Mouse (Mus musculus) neural tube, embryonic 15.5 days (tissue): Measurements from ENCODE around the gene Gm20388. TPM values are rescaled to one million over a fixed set of nuclear protein-coding genes. Genes with fewer than 3 reads are reported as not detected.
"Not testable (repeated sequence)": the region's sequence is repeated elsewhere in the genome, so short reads cannot be mapped to it uniquely, and the experiment has no call there.

Experiments
- ATAC-seq: fragments of 200-750 bp; cut with Nextera tagmentation; 2 replicates; pipeline ENCODE4 v1.8.0; 2017; ENCODE audit warnings: mild to moderate bottlenecking, moderate TSS enrichment, moderate library complexity; ENCODE audit not compliant: low FRiP score
- H3K27ac ChIP-seq: fragments of 300-500 bp; sonication (generic); replicated peaks from 2 replicates; pipeline ENCODE4 v1.5.1; 2015; ENCODE audit warnings: mild to moderate bottlenecking, inconsistent platforms
- H3K27me3 ChIP-seq: fragments of 300-500 bp; sonication (generic); replicated peaks from 2 replicates; pipeline ENCODE4 v1.6.1; 2015; ENCODE audit warnings: inconsistent platforms
- H3K36me3 ChIP-seq: fragments of 300-500 bp; sonication (generic); 2 replicates; pipeline ENCODE4 v1.6.1; 2015; ENCODE audit warnings: inconsistent platforms
- H3K4me1 ChIP-seq: fragments of 300-500 bp; sonication (generic); 2 replicates; pipeline ENCODE4 v1.6.1; 2015; ENCODE audit warnings: inconsistent platforms
- H3K4me2 ChIP-seq: fragments of 300-500 bp; sonication (generic); 2 replicates; pipeline ENCODE4 v1.6.1; 2015; ENCODE audit warnings: inconsistent platforms, mild to moderate bottlenecking, moderate library complexity
- H3K4me3 ChIP-seq: fragments of 300-500 bp; sonication (generic); replicated peaks from 2 replicates; pipeline ENCODE4 v1.5.1; 2015; ENCODE audit warnings: mild to moderate bottlenecking, inconsistent platforms
- H3K9ac ChIP-seq: fragments of 300-500 bp; sonication (generic); replicated peaks from 2 replicates; pipeline ENCODE4 v1.6.1; 2015; ENCODE audit warnings: mild to moderate bottlenecking, inconsistent platforms
- H3K9me3 ChIP-seq: fragments of 300-500 bp; sonication (generic); replicated peaks from 2 replicates; pipeline ENCODE4 v1.6.1; 2016; ENCODE audit warnings: inconsistent platforms
- WGBS: fragments of 180-500 bp; shearing (Covaris S2); methylation state at CpG from one replicate; pipeline ENCODE4 v1.1.7; 2015; ENCODE audit warnings: mixed read lengths; 5-methylcytosine and 5-hydroxymethylcytosine counted together
- polyA plus RNA-seq: library from polyadenylated mRNA; unstranded; fragments of >200 nt; fragmentation: Nextera tagmentation; extraction: Ambion mirVana; gene quantifications from 2 replicates; pipeline ENCODE4 v1.2.1, GENCODE M21; 2015

The Gm20388 gene
- polyA plus RNA-seq, 1 experiment from 2014 or later, result not detected

- WGBS, result 3% methylated on average over 59 of the region's 59 CpGs
- Histone ChIP-seq H3K9me3 (no peaks in the 10 kb centered on the region), H3K4me1 (peaks cover 19% of the 10 kb centered on the region), H3K27ac (peak within 1 kb of the TSS; percentile 90), H3K36me3 (peaks cover 24% of the 10 kb centered on the region), H3K9ac (peak within 1 kb of the TSS; percentile 90), H3K27me3 (no peaks in the 10 kb centered on the region), H3K4me3 (peak within 1 kb of the TSS; percentile 82), H3K4me2 (peak within 1 kb of the TSS; percentile 92)
- peak; percentile 90 for ATAC-seq
Observed at GRCm38 (mm10) chr8:123224278-123225266, 3313.9 kb downstream of the Gm20388 start, which contains the start of gene Cdk10. Gene Cdk10, plus strand, starts transcription at chr8:123224842.

DNA sequence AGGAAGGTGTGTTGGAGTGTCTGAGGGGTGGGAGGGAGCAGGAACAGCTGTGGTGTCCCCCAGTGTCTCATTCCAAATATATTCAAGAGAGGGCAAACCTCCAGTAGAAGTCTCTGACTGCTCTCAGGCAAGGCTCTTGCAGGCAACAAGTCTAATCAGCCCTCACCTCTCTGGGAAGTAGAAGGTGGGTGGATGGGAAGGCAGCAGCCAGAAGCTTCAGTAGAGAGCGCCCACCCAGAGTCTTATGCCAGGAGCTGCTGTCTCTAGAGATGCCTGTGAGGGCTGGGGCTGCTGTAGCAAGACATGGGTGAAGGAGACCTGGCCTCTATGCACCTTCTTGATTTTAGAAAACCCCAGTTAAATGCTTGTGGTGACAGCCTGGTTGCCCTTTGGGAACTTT is 3317.8 kb downstream of the Gm20388 start:
- 88% methylated on average over 1 of the region's 1 CpGs for WGBS
- Histone ChIP-seq H3K9me3 (no peaks in the 10 kb centered on the region), H3K4me2 (no peak overlapping the region), H3K4me3 (no peak overlapping the region), H3K4me1 (peaks cover 22% of the 10 kb centered on the region), H3K27me3 (0 out of 2 replicates have a peak, but pooled peaks cover 4% of the 10 kb centered on the region), H3K36me3 (peaks cover 29% of the 10 kb centered on the region), H3K27ac (no peak overlapping the region), H3K9ac (no peak overlapping the region)
- no peak for ATAC-seq

DNA sequence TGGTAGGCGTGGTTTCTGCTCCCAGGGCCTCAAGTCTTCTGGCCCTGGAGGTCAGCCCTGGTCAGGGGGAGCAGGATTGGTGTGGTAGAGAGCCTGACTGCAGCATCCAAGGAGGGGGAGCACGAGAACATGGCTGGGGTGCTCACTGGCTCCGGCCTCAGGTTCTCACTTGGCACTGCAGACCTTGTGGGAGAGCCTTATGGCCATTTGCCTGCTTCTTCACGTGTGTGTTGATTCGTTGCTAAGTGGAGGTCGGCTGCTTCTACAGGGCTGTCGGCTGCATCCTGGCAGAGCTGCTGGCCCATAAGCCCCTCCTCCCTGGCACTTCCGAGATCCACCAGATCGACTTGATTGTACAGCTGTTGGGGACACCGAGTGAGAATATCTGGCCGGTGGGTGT is 3319.7 kb downstream of the Gm20388 start:
- not testable (repeated sequence) for H3K4me2 ChIP-seq, H3K27ac ChIP-seq, H3K9ac ChIP-seq, H3K9me3 ChIP-seq, ATAC-seq, H3K4me3 ChIP-seq
- H3K4me1 ChIP-seq, result peaks cover 25% of the 10 kb centered on the region
- peaks cover 17% of the 10 kb centered on the region; the same call in 1 of the 2 replicates for H3K27me3 ChIP-seq
- H3K36me3 ChIP-seq, result peaks cover 29% of the 10 kb centered on the region
- WGBS, result 92% methylated on average over 10 of the region's 11 CpGs

- H3K4me2 ChIP-seq, result no peak overlapping the region
- no peak overlapping the region for H3K4me3 ChIP-seq
- H3K36me3 ChIP-seq, result peaks cover 26% of the 10 kb centered on the region
- peaks cover 22% of the 10 kb centered on the region; the same call in 1 of the 2 replicates for H3K27me3 ChIP-seq
- peaks cover 30% of the 10 kb centered on the region for H3K4me1 ChIP-seq
- no peak for ATAC-seq
- whole genome bisulfite sequencing, result 61% methylated on average over 5 of the region's 5 CpGs
- H3K9me3 ChIP-seq, result no peaks in the 10 kb centered on the region
- H3K9ac ChIP-seq, result no peak overlapping the region
- no peak overlapping the region for H3K27ac ChIP-seq
Observed at GRCm38 (mm10) chr8:123231742-123232141, 3321.1 kb downstream of the Gm20388 start.

DNA sequence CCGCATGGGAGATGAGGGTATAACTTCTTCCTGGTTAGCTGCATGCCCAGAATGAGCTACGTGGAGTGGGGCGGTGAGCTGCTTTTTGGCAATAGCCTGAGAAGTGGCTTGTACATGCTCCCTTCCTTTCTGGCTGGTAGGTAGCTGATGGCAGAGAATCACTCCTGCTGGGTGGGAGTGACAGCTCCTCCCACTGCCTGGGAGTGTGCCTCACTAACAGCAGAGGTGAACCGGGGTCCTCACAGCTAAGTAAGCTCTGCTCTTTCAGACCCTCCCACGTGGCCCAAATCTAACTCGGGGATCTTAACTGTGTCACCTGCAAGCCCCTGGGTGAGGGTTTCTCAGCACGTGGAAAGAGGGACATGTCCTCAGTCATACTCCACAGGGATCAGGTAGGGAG is 3321.9 kb downstream of the Gm20388 start:
- ATAC-seq, result no peak
- Histone ChIP-seq H3K36me3 (peaks cover 20% of the 10 kb centered on the region), H3K27me3 (peaks cover 23% of the 10 kb centered on the region; the same call in 1 of the 2 replicates), H3K4me1 (peaks cover 30% of the 10 kb centered on the region), H3K4me3 (no peak overlapping the region), H3K9me3 (no peaks in the 10 kb centered on the region), H3K4me2 (no peak overlapping the region), H3K27ac (no peak overlapping the region), H3K9ac (no peak overlapping the region)
- 19% methylated on average over 7 of the region's 7 CpGs for WGBS

- H3K36me3 ChIP-seq, result peaks cover 13% of the 10 kb centered on the region
- H3K4me2 ChIP-seq, result no peak overlapping the region
- WGBS, result 48% methylated on average over 13 of the region's 13 CpGs
- H3K4me1 ChIP-seq, result peaks cover 30% of the 10 kb centered on the region
- no peak overlapping the region for H3K4me3 ChIP-seq
- no peak overlapping the region for H3K27ac ChIP-seq
- no peaks in the 10 kb centered on the region for H3K9me3 ChIP-seq
- no peak for ATAC-seq
- H3K27me3 ChIP-seq, result peaks cover 23% of the 10 kb centered on the region; the same call in 1 of the 2 replicates
- no peak overlapping the region for H3K9ac ChIP-seq
Observed at GRCm38 (mm10) chr8:123233300-123233699, 3322.7 kb downstream of the Gm20388 start.

DNA sequence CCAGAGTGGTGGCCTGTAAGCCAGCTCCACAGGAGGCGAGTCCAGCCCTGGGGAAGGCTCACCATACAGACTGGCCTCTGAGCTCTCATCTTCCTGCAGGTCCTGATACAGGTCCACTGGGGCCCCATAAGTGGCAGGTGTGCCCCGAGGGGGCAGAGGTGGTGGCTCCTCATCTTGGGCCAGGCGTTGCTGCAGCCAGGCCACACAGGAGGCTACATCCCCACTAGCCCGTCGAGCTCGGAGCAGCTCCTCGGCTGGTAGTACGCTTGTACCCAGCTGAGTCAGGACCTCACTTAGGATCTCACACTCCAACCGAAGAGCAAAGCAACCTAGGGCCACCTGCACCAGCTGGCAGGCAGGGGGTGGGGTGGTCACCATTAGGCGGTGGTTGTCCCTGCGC is 3323.1 kb downstream of the Gm20388 start:
- H3K4me1 ChIP-seq, result peaks cover 30% of the 10 kb centered on the region
- no peaks in the 10 kb centered on the region for H3K9me3 ChIP-seq
- peaks cover 12% of the 10 kb centered on the region for H3K36me3 ChIP-seq
- no peak overlapping the region for H3K4me2 ChIP-seq
- H3K9ac ChIP-seq, result no peak overlapping the region
- no peak overlapping the region for H3K4me3 ChIP-seq
- 83% methylated on average over 11 of the region's 11 CpGs for WGBS
- H3K27ac ChIP-seq, result no peak overlapping the region
- no peak for ATAC-seq
- H3K27me3 ChIP-seq, result peaks cover 23% of the 10 kb centered on the region; the same call in 1 of the 2 replicates

GRCm38 (mm10) chr8:123234918-123235519 is 3324.4 kb downstream of the Gm20388 start:
- 0 out of 2 replicates have a peak, but pooled peaks have one; percentile 11 for ATAC-seq
- Histone ChIP-seq H3K4me3 (peak overlapping the region; percentile 48), H3K4me1 (peaks cover 30% of the 10 kb centered on the region), H3K36me3 (peaks cover 3% of the 10 kb centered on the region; the same call in 1 of the 2 replicates), H3K9me3 (no peaks in the 10 kb centered on the region), H3K27me3 (peaks cover 23% of the 10 kb centered on the region; the same call in 1 of the 2 replicates), H3K4me2 (peak overlapping the region; percentile 83), H3K27ac (no peak overlapping the region), H3K9ac (peak overlapping the region; percentile 58)
- WGBS, result 33% methylated on average over 13 of the region's 13 CpGs

DNA sequence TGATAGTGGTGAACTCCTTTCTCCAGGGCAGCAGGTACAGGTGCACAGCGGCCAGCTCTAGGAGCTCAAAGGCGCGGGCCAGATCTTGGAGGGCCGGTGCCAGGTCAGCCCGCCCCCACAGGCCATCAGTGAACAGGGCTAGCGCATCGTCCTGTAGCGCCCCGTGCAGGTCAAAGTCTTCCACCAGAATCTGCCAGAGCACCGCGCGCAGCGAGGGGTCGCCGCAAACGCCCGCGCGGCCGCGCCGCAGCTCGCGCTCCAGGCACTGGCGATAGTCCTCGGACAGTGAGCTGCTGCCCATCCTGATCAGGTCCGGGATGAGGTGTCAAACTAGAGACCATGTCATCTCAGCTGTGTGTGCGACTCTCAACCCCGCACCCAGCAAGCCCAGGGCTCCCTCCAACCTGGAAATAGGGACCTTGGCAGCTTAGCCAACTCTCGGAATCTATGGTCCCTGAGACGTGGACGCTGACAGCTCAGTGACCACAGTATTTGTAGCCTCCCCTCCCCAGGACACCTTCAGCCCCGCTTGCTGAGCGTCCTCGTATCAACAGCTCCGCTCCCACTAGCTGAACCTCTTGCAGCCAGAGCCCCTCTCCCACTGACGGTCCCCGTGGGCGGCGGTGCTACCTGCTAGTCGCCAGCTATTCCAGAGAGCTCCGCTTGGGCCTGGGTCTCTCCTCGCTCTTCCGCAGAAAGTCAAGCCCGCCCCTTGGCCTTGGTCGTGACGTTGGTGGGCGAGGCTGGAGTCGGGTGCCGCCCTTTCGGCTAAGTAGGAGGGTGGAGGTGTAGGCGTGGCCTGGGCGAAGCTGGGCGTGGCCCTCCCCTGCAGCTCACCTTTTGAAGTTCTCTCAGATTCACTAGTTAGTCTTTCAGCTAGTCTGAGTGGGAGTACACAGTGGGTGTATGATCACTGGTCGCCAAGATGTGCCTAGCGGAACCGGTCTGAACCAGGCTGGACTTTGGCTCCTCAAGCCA is 3325.2 kb downstream of the Gm20388 start, which contains the start of gene Spata2l:
Gene Spata2l, minus strand, starts transcription at position 714 of the 978 bp plus-strand sequence.
- WGBS, result 2% methylated on average over 57 of the region's 57 CpGs
- Histone ChIP-seq H3K27ac (0 out of 2 replicates have a peak within 1 kb of the TSS, but pooled peaks have one; percentile 7), H3K27me3 (peaks cover 23% of the 10 kb centered on the region; the same call in 1 of the 2 replicates), H3K4me1 (peaks cover 30% of the 10 kb centered on the region), H3K4me2 (peak within 1 kb of the TSS; percentile 83), H3K36me3 (no peaks in the 10 kb centered on the region), H3K9me3 (no peaks in the 10 kb centered on the region), H3K4me3 (peak within 1 kb of the TSS; percentile 48), H3K9ac (peak within 1 kb of the TSS; percentile 58)
- ATAC-seq, result peak; percentile 88

DNA sequence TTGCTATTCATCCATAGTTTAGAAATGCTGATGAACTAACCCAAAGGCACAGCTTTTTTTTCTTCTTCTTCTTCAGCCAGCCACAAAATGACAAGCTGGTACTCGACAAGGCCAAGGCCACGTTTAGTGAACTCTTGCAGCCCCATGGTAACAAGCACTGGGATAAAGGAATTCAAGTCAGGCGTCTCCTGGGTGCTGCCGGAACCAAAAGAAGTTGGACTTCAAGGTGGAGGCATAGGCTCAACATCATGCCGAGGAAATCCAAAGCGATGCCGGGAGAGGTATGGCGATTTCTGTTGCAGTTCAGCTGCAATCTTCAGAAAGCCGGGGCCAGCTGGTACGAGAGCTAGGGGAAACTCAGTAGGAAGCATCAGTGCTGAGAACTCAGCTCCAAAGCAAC is 3328.8 kb downstream of the Gm20388 start:
- H3K27ac ChIP-seq, result no peak overlapping the region
- no peak overlapping the region for H3K9ac ChIP-seq
- no peaks in the 10 kb centered on the region for H3K9me3 ChIP-seq
- peaks cover 13% of the 10 kb centered on the region; the same call in 1 of the 2 replicates for H3K27me3 ChIP-seq
- no peak overlapping the region for H3K4me2 ChIP-seq
- 81% methylated on average over 10 of the region's 10 CpGs for WGBS
- H3K4me3 ChIP-seq, result no peak overlapping the region
- peaks cover 22% of the 10 kb centered on the region for H3K4me1 ChIP-seq
- no peak for ATAC-seq
- H3K36me3 ChIP-seq, result peaks cover 28% of the 10 kb centered on the region
